Mouse (Mus musculus) kidney, adult 2 months (tissue): ENCODE measurements around the gene Vwf.

ENCODE experiments used
- CTCF ChIP-seq: fragments of 200-500 bp; conservative IDR thresholded peaks from 2 replicates; pipeline ENCODE4 v1.5.1; 2011; ENCODE audit warnings: low read depth, mild to moderate bottlenecking, control low read depth, low read length, moderate library complexity, mixed read lengths; ENCODE audit not compliant: insufficient read depth, insufficient read length
- POLR2A ChIP-seq: fragments of 200-500 bp; IDR thresholded peaks from one replicate; pipeline ENCODE4 v1.6.1; 2011; ENCODE audit warnings: low read depth, low read length, control low read depth

DNA sequence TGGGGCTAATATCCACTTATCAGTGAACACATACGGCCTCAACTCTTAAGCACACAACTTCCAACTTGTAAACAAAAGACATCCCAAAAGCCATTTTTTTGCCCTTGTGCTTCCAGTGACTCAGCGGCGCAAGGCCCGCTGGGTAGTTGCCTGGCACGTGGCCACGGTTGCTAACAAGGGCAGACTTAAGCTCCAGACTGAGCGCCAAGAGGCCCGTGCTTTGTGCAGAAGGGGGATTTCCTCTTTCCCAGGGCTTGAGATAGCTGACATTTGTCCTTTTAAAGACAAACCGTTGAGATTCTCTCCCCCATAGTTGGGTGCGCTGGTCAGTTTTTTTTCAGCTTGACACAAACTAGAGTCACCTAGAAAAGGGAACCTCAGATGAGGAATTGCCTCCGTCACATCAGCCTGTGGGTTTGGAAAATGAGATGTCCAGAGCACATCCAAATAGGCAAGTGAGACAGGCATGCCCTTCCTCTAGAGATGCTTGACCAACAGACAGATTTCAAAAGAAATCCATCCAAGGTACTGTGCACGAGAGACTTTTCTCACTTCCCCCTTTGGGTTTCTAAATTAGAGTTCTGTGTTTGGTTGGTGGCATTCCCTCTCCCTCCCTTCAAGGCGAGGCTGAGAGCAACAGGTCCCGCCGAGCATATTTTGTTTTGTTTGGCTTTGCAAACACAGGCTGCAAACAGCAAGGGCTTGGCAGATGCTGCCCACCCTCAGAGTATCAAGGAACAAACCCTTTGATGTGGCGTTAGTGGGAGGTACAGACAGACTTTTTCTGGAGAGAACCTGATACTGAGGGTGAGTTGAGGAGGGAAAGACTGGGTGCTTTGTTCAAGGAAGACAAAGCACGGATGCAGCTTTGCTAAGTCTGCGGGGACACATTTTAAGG lies 26.0 kb downstream of the Vwf start:
- TF ChIP-seq CTCF: no peak
- TF ChIP-seq POLR2A: no peak
